Mouse (Mus musculus) myocyte (in vitro differentiated cells): Measurements from ENCODE around the gene Tdo2.

Experiments
- CEBPB ChIP-seq: IDR thresholded peaks from 2 replicates; pipeline ENCODE4 v1.6.1; 2011; ENCODE audit warnings: mild to moderate bottlenecking, moderate library complexity; ENCODE audit not compliant: poor library complexity, insufficient read depth, severe bottlenecking
- E2F4 ChIP-seq: IDR thresholded peaks from one replicate; pipeline ENCODE4 v1.6.1; 2011; ENCODE audit warnings: mild to moderate bottlenecking, control low read depth, moderate library complexity; ENCODE audit not compliant: insufficient read depth
- MAX ChIP-seq: IDR thresholded peaks from one replicate; pipeline ENCODE4 v1.6.1; 2011; ENCODE audit warnings: low read depth, mild to moderate bottlenecking, control low read depth
- MYOD1 ChIP-seq, 3 experiments: IDR thresholded peaks; one replicate each; pipeline ENCODE4 v1.6.1; 2011; ENCODE audit warnings: control low read depth in 2 of 3, low read depth in 2 of 3, mild to moderate bottlenecking in 2 of 3, moderate library complexity in 1 of 3; ENCODE audit not compliant: insufficient read length in 2 of 3, control insufficient read depth in 1 of 3
- MYOG ChIP-seq, 3 experiments: IDR thresholded peaks; one replicate each; pipeline ENCODE4 v1.6.1; 2011; ENCODE audit warnings: control low read depth in 2 of 3, low read depth in 2 of 3, mild to moderate bottlenecking in 2 of 3; ENCODE audit not compliant: insufficient read length in 2 of 3, control insufficient read depth in 1 of 3, insufficient read depth in 1 of 3
- POLR2A ChIP-seq: IDR thresholded peaks from one replicate; pipeline ENCODE4 v1.6.1; 2011; ENCODE audit warnings: low read depth, mild to moderate bottlenecking, control low read depth, moderate library complexity; ENCODE audit not compliant: insufficient read length
- POLR2AphosphoS2 ChIP-seq: IDR thresholded peaks from one replicate; pipeline ENCODE4 v1.6.1; 2011; ENCODE audit warnings: low read depth, control low read depth; ENCODE audit not compliant: insufficient read length
- TCF12 ChIP-seq: IDR thresholded peaks from one replicate; pipeline ENCODE4 v1.6.1; 2011; ENCODE audit warnings: mild to moderate bottlenecking, control low read depth; ENCODE audit not compliant: poor library complexity, insufficient read depth, severe bottlenecking
- TCF3 ChIP-seq: IDR thresholded peaks from one replicate; pipeline ENCODE4 v1.6.1; 2011; ENCODE audit warnings: low read depth, control low read depth; ENCODE audit not compliant: insufficient read length
- USF1 ChIP-seq: IDR thresholded peaks from one replicate; pipeline ENCODE4 v1.6.1; 2011; ENCODE audit warnings: low read depth, mild to moderate bottlenecking, control low read depth, moderate library complexity

- no peak for TF ChIP-seq POLR2A
- no peak for TF ChIP-seq CEBPB
- TF ChIP-seq E2F4, result no peak
- no peak for TF ChIP-seq TCF3
- no peak for TF ChIP-seq TCF12
- no peak for TF ChIP-seq POLR2AphosphoS2
- TF ChIP-seq USF1, result no peak
- TF ChIP-seq MAX, result no peak
- peak in 1 of 3 experiments; percentile 25 for TF ChIP-seq MYOD1 (IDR thresholded peaks at IDR 0.05; ENCODE audit: control insufficient read depth in 1 of 3, insufficient read length in 2 of 3, low read depth in 2 of 3)
- no peak for TF ChIP-seq MYOG (IDR thresholded peaks at IDR 0.05; ENCODE audit: control insufficient read depth in 1 of 3, insufficient read depth in 1 of 3, insufficient read length in 2 of 3, low read depth in 2 of 3)
Observed at GRCm38 (mm10) chr3:81916030-81916686, 59.8 kb downstream of the Tdo2 start.
